Mouse (Mus musculus): ENCODE results near the gene 1600014C23Rik. TPM values are rescaled to one million over a fixed set of nuclear protein-coding genes. Genes with fewer than 3 reads are reported as not detected.

1600014C23Rik gene
- total RNA-seq, 2 experiments from 2014 or later = not detected

DNA sequence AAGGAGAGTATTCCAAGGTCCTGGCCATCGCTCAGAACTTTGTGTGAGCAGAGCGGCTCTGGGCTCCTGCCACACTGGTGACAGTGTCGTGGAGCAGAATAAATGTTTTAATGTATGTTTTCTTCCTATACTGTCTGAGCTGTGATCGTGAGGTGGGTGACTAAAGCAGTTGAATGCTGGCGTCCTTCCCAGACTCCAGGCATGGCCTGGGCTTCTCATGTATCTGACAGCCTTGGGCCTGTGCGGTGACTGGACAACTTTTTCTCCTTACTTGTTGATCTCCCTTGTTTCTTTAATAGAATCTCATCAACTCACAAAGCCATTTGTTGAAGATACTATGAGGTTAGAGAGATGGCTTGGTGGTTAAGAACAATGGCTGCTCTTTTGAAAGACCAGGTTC, 35.3 kb downstream of the 1600014C23Rik start:
- intact Hi-C loops (cut with DNase I) = no loop called here
- DNase-seq = no peak

- intact Hi-C loops (cut with DNase I) = no loop called here
- no peak for DNase-seq
These were observed 36.7 kb downstream of the 1600014C23Rik start for GRCm38 (mm10) chr17:45696981-45697380.

DNA sequence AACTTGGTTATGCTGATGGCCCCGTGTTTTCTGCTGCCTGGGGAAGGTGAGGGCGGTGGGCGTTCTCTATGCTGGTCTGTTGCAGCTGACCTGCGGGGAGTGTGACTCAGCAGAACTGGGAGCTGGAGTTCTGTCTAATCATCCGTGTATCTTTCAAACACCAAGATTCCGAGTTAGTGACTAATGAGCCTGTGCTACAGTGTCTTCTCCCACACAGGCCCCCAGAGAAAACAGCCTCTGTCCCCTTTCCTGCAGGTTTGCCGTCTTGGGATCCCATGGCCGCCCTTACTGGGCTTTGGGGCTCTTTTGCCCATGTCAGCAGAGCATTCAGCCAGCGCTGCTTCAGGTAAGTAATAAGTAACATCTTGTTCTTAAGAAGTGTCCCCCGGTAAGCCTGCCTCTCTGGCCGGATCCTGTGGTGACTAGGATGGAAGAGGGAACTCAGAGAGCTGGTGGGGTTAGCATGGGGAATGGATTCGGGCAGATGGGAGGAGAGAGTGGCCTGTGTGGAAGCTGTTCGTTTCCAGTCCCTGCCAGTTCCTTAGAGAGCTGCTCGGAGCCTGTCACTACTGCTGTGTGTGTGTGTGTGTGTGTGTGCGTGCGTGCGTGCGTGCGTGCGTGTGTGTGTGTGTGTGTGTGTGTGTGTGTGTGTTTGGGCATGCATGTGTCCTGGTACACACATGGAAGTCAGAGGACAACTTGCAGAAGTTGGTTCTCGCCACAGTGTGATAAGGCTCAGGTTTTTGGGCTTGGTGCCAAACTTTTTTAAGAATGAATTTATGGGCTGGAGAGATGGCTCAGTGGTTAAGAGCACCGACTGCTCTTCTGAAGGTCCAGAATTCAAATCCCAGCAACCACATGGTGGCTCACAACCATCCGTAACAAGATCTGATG, 38.2 kb downstream of the 1600014C23Rik start:
- intact Hi-C loops (cut with DNase I) = no loop called here
- no peak for DNase-seq

DNA sequence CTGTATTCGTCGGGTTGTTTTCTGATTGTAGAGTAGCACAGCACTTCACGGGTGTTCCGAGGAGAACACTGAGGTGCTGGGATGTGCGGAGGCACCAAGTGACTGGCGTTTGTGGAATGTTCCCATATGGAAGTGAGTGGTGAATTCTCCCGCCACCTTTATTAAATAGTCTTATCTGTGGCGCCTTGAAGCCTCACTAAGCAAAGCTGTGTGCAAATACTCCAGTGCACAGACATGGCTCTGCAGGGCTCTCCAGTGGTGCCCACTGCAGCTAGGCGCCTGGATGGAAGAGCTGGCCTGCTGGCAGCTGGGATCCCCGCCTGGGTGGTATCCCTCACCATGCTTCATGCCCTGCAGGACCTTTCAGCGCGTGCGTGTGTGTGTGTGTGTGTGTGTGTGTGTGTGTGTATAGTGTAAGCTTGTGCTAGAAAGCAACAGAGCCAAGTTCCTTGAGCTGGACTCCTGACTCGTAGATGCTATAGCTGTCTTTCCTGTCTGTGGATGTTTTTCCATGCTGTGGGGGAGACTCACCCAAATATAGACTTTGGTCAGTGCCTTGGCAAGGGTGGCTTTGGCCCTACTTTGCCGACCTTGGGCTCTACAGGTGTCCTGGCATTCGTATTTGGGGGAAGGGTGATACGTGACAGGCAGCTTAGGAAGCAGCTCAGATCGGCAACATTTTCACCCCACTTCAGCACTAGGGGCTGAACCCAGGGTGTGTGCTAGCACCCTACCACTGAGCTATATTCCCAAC, 39.7 kb downstream of the 1600014C23Rik start:
- intact Hi-C loops (cut with DNase I) = no loop called here
- no peak for DNase-seq

- intact Hi-C loops (cut with DNase I) = no loop called here
- no peak for DNase-seq
These were observed 41.5 kb downstream of the 1600014C23Rik start for GRCm38 (mm10) chr17:45692159-45692558.

GRCm38 (mm10) chr17:45690044-45690443, 43.6 kb downstream of the 1600014C23Rik start:
- no peak for DNase-seq
- intact Hi-C loops (cut with DNase I) = no loop called here

DNA sequence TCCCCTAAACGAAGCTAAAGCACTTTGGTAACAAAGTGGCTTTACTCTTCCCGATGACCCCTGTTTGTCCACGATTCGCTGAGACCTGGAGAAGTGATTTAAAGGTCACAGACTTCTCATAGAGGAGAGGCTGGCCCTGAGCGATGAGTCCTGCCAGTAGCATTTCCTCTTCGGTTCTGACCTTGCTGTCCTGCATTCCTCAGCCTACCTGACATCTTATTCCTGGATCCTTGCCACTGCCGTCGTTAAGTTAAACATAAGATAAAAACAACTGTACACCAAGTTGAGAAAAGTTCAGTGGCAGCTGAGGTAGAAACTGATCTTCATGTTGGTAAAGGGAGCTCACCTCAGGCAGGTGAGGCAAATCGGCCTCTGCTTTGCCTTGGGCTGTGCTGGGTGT, 44.5 kb downstream of the 1600014C23Rik start:
- no peak for DNase-seq
- intact Hi-C loops (cut with DNase I) = no loop called here

DNA sequence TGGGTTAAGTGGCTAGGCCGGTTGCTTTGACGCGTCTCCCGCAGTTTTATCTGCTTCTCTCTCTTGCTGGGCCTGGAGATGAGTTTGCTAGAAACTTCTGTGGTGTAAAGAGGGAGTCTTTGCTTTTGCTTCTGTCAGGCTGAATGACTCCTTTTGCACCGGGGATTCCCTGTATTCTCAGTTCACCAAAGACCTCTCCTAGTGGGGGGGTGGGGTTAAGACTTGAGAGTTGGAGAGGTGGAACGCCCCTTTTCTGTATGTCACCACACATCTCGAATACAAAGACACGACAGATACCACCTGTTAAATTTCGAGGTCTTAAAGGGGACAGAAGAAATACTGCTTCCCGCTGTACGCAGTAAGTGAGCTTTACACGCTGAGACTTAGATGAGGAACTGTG, 46.9 kb downstream of the 1600014C23Rik start, which contains the start of gene Tmem63b:
Gene Tmem63b, minus strand, starts transcription at position 190 of the 400 bp plus-strand sequence.
- intact Hi-C loops (cut with DNase I) = no loop called here
- DNase-seq = no peak

DNA sequence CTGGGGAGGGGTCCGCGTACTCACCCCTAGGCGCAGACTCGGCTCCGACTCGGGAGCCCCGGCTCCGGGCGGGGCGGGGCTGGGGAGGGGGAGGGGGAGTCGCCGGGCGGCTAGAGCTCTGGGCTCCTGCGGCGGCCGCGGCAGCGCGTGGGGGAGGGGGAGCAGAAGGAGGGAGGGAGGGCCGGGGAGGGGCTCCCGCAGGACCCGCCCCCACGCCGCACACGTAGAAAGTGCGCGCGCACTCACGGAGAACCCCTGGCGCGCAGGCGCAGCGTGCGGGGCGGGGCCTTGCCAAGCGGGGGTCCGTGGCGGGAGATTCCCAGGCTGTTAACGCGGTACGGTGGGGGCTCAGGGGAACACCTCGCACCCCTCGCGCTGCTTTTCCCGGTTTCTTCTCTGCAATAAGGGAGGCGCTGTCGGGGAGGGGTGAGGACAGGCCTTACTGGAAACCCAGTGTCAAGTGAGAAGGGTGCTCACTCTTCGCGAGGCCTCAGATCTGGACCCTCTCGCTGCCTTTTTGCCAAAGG, 47.5 kb downstream of the 1600014C23Rik start, which contains the start of gene Mrpl14:
Gene Mrpl14, plus strand, starts transcription at position 230 of the 527 bp plus-strand sequence.
- intact Hi-C loops (cut with DNase I) = no loop called here
- DNase-seq = peak; percentile 89

GRCm38 (mm10) chr17:45685171-45686092, 48.2 kb downstream of the 1600014C23Rik start:
- DNase-seq = peak in 1 of 2 experiments; percentile 40
- intact Hi-C loops (cut with DNase I) = no loop called here

GRCm38 (mm10) chr17:45684667-45685131, 48.9 kb downstream of the 1600014C23Rik start:
- no peak for DNase-seq
- intact Hi-C loops (cut with DNase I) = no loop called here

Other genes starting within 250 kb of the 1600014C23Rik start
- gene Aars2, start 227.0 kb downstream of the 1600014C23Rik start, total RNA-seq (2021) = 10 to 100 TPM; 13.7 to 14.9 TPM
- gene Tcte1, start 210.4 kb downstream of the 1600014C23Rik start, total RNA-seq (2021) = not detected
- gene Tmem151b, start 184.2 kb downstream of the 1600014C23Rik start, total RNA-seq (2021) = under 1 TPM in 1 of 2 experiments, not detected in 1; 0.13 TPM
- gene Nfkbie, start 178.1 kb downstream of the 1600014C23Rik start, total RNA-seq (2021) = under 1 TPM; 0.64 to 0.79 TPM
- gene Slc35b2, start 170.0 kb downstream of the 1600014C23Rik start, total RNA-seq (2021) = 10 to 100 TPM; 17.3 to 21.4 TPM
- 100 to 1,000 TPM; 866 to 924 TPM for gene Hsp90ab1, start 160.6 kb downstream of the 1600014C23Rik start, total RNA-seq (2021)
- 10 to 100 TPM; 30.3 to 35.8 TPM for gene Slc29a1, start 134.2 kb downstream of the 1600014C23Rik start, total RNA-seq (2021)
- gene Mymx, start 131.7 kb downstream of the 1600014C23Rik start, total RNA-seq (2021) = 1 to 10 TPM in 1 of 2 experiments, under 1 TPM in 1; 0.33 to 1.2 TPM
- under 1 TPM; 0.10 to 0.27 TPM for gene Capn11, start 74.5 kb downstream of the 1600014C23Rik start, total RNA-seq (2021)
- 100 to 1,000 TPM; 103 to 107 TPM for gene Mrpl14, start 47.5 kb downstream of the 1600014C23Rik start, total RNA-seq (2021)
- 10 to 100 TPM; 67.8 to 70.0 TPM for gene Tmem63b, start 46.9 kb downstream of the 1600014C23Rik start, total RNA-seq (2021)

Measured in gastrocnemius, postnatal 36 days (tissue).